Comparison of ENCODE assay signal across 9 mouse cellular contexts in genomic region chr5:24303199-24303598, GRCm38 (mm10). TPM values are rescaled to one million over a fixed set of nuclear protein-coding genes. Genes with fewer than 3 reads are reported as not detected.
A peak's percentile ranks its signal among the peaks of the same experiment; 100 is the strongest.
DNase-seq lines count a peak whose midpoint lies in the region; ATAC-seq and TF ChIP-seq lines count a peak whose summit lies in the region.
"Had no signal": no experiment of that assay in that cellular context is flagged by ENCODE, and none has a peak within 500 bp of the region (broad histone marks: within the 10 kb centered on the region; RNA-seq: fewer than 3 reads in every experiment).

No protein-coding gene starts in this region.

- no peak overlapping the region for H3K27ac ChIP-seq in thymus, adult 2 months (ENCODE audit: control insufficient read depth, insufficient read depth, low read length)
- no peak overlapping the region for H3K27ac ChIP-seq in liver, postnatal 0 days (ENCODE audit: low read depth)
- H3K27ac ChIP-seq: liver, embryonic 15.5 days had no signal

- peak; percentile 33 for DNase-seq in embryo, embryonic 10 days (ENCODE audit: low spot score)
- DNase-seq in embryo, embryonic 9.5 days (ENCODE audit: extremely low spot score), result no peak
- peak; percentile 39 for DNase-seq in thymus, adult 2 months
- no peak for DNase-seq in thymus, adult 18-20 months
- DNase-seq in liver, postnatal 0 days, result peak; percentile 46
- DNase-seq in thymus, postnatal 36 days, result peak; percentile 16 to 23
- no peak for DNase-seq in left cerebral cortex, postnatal 14 days (ENCODE audit: low spot score in 2 of 2)
- no peak for DNase-seq in urinary bladder, postnatal 14 days (ENCODE audit: low spot score)

- no peak; the same call in 1 of the 2 replicates for ATAC-seq in liver, postnatal 0 days

- no peak for TF ChIP-seq POLR2A in thymus, adult 2 months (IDR thresholded peaks at IDR 0.05; ENCODE audit: control insufficient read depth, extremely low read depth, insufficient read depth, low read length, poor library complexity)

- no peak for TF ChIP-seq EP300 in liver, postnatal 0 days (IDR thresholded peaks at IDR 0.05; ENCODE audit: low read depth)

- no peak overlapping the region for H3K9ac ChIP-seq in liver, postnatal 0 days (replicated peaks)
- H3K9ac ChIP-seq: liver, embryonic 15.5 days had no signal

- H3K9me3 ChIP-seq in liver, postnatal 0 days (ENCODE audit: low read length), result no peaks in the 10 kb centered on the region
- H3K9me3 ChIP-seq: liver, embryonic 15.5 days had no signal

- no peak overlapping the region for H3K4me2 ChIP-seq in liver, postnatal 0 days (ENCODE audit: low read depth, low read length)
- H3K4me2 ChIP-seq: liver, embryonic 15.5 days had no signal

- no peaks in the 10 kb centered on the region for H3K27me3 ChIP-seq in thymus, adult 2 months (ENCODE audit: control insufficient read depth, insufficient read depth, low read length)
- no peaks in the 10 kb centered on the region for H3K27me3 ChIP-seq in liver, postnatal 0 days (ENCODE audit: insufficient read depth, low read length)

- H3K4me3 ChIP-seq in thymus, adult 2 months (ENCODE audit: control insufficient read depth, insufficient read depth, low read length), result no peak overlapping the region
- no peak overlapping the region for H3K4me3 ChIP-seq in liver, postnatal 0 days (ENCODE audit: low read depth, low read length)
- H3K4me3 ChIP-seq: liver, embryonic 15.5 days had no signal

- 22% methylated on average over 3 of the region's 3 CpGs for whole genome bisulfite sequencing in thymus, adult 2 months
- 35% methylated on average over 3 of the region's 3 CpGs for WGBS in liver, postnatal 0 days (ENCODE audit: insufficient replicate concordance)

- H3K4me1 ChIP-seq in thymus, adult 2 months (replicated peaks; ENCODE audit: control insufficient read depth, insufficient read depth, low read length), result no peaks in the 10 kb centered on the region
- H3K4me1 ChIP-seq in liver, postnatal 0 days (ENCODE audit: insufficient read depth), result no peaks in the 10 kb centered on the region
- H3K4me1 ChIP-seq: liver, embryonic 15.5 days had no signal

- TF ChIP-seq CTCF in thymus, adult 2 months (IDR thresholded peaks at IDR 0.05; ENCODE audit: borderline replicate concordance, control insufficient read depth, extremely low read depth, insufficient read depth, low read length, poor library complexity), result peak; percentile 73; the same call in 1 of the 2 replicates
- peak; percentile 76 for TF ChIP-seq CTCF in liver, postnatal 0 days (IDR thresholded peaks at IDR 0.05; ENCODE audit: low read depth)

- intact Hi-C loops in left cerebral cortex, postnatal 14 days (cut with DNase I), result no loop called here

- H3K36me3 ChIP-seq in thymus, adult 2 months (ENCODE audit: control insufficient read depth, insufficient read depth, low read length), result no peaks in the 10 kb centered on the region
- H3K36me3 ChIP-seq in liver, postnatal 0 days (replicated peaks; ENCODE audit: insufficient read depth, low read length), result no peaks in the 10 kb centered on the region
- H3K36me3 ChIP-seq: liver, embryonic 15.5 days had no signal

RNA-seq across cellular contexts. Expression of gene Kcnh2, which starts 48.2 kb away (rescaled TPM):
- 187 and 196 TPM in 2 replicates for polyA plus RNA-seq in thymus, adult 2 months (2012; rRNA removed)
- polyA plus RNA-seq in liver, postnatal 0 days (2015; fragmentation: Nextera tagmentation; extraction: Ambion mirVana), result 0.05 and 0.08 TPM in 2 replicates
- total RNA-seq in left cerebral cortex, postnatal 14 days (2021), result 10 to 100 TPM; 19.9 to 22.1 TPM

Comparison
In these comparisons a context has a peak if more than half of its experiments do, and no peak if none do; other contexts are left out.
1. DNase-seq: peak in embryo, embryonic 10 days (single experiment), thymus, adult 2 months (single experiment), liver, postnatal 0 days (single experiment) and thymus, postnatal 36 days (2 of 2); none in embryo, embryonic 9.5 days (single experiment), thymus, adult 18-20 months (0 of 2), left cerebral cortex, postnatal 14 days (0 of 2) and urinary bladder, postnatal 14 days (single experiment).
2. RNA of gene Kcnh2, which starts 48.2 kb away (polyA plus RNA-seq): 187 to 196 TPM in thymus, adult 2 months; 0.05 to 0.08 TPM in liver, postnatal 0 days; every median in the first group is over 100 times any median in the second.